Mouse (Mus musculus): ENCODE measurements around the gene Sarnp.
A peak's percentile ranks its signal among the peaks of the same experiment; 100 is the strongest.

Sarnp gene

GRCm38 (mm10) chr10:128817033-128817432 lies at the start of gene Sarnp:
Gene Sarnp, plus strand, starts transcription at chr10:128817333.
- no peak for DNase-seq (ENCODE audit: low spot score)

DNA sequence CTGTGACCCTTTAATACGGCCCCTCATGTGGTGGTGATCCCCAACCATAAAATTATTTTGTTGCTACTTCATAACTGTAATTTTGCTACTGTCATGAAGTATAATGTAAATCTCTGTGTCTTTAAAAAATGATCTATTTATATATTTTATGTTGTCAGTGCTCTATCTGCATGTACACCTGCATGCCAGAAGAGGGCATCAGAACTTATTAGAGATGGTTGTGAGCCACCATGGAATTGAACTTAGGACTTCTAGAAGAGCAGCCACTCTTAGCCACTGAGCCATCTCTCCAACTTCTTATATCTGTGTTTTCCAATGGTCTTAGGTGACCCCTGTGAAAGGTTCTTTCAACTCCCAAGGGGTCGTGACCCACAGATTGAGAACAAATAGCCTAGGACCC lies 44.2 kb upstream of the Sarnp start:
- no peak for DNase-seq (ENCODE audit: low spot score)

- DNase-seq (ENCODE audit: low spot score), result no peak
Measured at GRCm38 (mm10) chr10:128773685-128774084, 43.4 kb upstream of the Sarnp start.

- DNase-seq (ENCODE audit: low spot score), result no peak
Measured at GRCm38 (mm10) chr10:128778441-128778840, 38.7 kb upstream of the Sarnp start.

DNA sequence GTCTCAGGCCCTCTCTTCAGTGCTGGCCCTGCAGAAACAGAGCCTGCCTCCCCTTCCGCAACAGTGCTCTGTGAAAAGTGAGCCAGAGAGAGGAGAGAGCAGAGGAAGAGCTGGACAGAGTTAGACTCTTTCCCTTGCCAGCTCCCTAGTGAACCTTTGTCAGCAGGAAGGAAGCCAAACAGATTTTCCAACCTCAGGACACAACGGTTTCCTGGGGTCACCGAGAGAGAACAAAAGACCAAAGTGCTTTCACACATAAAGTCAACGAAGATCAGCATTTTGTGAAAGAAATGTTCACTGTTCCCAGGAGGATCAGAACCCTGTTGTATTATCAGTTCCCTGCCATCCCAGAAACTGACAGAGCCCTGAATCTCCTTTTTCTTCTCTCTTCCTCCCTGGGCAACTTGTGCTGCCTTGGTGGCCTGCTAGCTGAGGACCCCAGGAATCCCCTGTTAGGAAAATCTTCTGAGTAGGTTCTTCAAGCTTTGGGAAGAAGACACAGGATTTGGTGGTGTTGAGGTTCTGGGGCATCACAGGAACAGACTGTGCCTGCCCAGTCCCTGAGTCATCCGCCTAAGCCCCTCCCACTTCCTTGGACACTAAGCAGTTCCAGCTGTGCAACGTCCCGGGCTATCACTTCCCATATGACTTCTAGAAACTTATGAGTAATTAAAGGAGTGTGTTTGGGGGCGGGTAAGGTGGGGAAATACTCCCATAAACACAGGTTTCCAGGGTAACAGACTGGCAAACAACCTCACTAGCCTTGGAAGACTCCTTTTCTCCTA lies 37.9 kb upstream of the Sarnp start:
- peak; percentile 23 for DNase-seq (ENCODE audit: low spot score)

GRCm38 (mm10) chr10:128780200-128780599 lies 36.9 kb upstream of the Sarnp start:
- DNase-seq (ENCODE audit: low spot score), result no peak

GRCm38 (mm10) chr10:128790398-128791124 lies 26.6 kb upstream of the Sarnp start, which contains the start of gene Mmp19:
Gene Mmp19, plus strand, starts transcription at chr10:128790910.
- no peak for DNase-seq (ENCODE audit: low spot score)

- DNase-seq (ENCODE audit: low spot score), result no peak
Measured at GRCm38 (mm10) chr10:128792041-128792440, 25.1 kb upstream of the Sarnp start.

DNA sequence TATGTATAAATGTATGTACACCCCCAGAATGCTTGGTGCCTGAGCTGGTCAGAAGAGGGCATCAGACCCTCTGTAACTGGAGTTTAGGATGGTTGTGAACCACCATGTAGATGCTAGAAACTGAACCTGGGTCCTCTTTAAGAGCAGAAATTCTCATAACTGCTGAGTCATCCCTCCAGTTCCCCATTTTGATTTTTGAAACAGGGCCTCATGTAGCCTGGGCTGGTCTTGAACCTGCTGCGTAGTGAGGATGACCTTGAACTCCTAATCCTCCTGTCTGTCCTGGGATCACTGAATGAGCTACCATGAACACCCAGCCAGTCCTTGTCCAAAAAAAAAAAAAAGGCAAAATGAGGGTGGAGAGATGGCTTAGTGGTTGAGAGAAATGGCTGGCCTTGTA lies 23.9 kb upstream of the Sarnp start:
- no peak for DNase-seq (ENCODE audit: low spot score)

DNA sequence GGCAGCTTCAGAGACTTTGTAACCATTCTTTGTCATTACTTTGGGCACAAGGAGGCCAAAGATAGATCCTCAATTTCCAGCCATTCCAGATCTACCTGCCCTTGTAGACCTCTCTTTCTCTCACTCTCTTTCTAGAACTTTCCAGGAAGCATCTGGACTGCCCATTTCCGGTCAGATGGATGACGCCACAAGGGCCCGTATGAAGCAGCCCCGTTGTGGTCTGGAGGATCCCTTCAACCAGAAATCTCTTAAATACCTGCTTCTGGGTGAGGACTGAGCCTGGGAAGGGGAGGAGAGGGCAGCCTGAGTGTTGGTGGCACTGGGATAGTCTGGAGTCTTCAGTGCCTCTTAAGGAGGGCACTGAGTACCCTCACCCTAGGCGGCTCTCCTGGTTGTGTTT lies 22.7 kb upstream of the Sarnp start:
- DNase-seq (ENCODE audit: low spot score), result no peak

DNA sequence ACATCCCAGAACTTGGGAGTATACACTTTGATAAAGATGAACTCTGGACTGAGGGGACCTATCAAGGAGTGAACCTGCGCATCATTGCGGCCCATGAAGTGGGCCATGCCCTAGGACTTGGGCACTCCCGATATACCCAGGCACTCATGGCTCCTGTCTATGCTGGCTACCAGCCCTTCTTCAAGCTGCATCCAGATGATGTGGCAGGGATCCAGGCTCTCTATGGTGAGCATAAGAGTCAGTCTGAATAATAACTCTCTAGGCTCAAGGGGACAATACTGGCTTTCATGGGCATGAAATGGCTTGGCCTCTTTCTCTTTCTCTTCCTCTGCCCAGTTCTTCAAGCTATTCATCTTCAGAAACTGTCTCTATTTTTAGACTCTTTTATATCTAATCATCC lies 21.6 kb upstream of the Sarnp start:
- no peak for DNase-seq (ENCODE audit: low spot score)

DNA sequence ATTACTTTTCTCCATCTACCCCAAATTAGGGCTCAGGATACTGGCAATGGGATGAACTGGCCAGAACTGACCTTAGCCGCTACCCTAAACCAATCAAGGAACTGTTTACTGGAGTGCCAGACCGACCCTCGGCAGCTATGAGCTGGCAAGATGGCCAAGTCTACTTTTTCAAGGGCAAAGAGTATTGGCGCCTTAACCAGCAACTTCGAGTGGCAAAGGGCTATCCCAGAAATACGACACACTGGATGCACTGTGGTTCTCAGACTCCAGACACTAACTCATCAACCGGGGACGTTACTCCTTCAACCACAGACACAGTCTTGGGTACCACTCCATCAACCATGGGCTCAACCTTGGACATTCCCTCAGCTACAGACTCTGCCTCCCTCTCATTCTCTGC lies 18.5 kb upstream of the Sarnp start:
- DNase-seq (ENCODE audit: low spot score), result no peak

GRCm38 (mm10) chr10:128801981-128802495 lies 15.1 kb upstream of the Sarnp start:
- DNase-seq (ENCODE audit: low spot score), result no peak

DNA sequence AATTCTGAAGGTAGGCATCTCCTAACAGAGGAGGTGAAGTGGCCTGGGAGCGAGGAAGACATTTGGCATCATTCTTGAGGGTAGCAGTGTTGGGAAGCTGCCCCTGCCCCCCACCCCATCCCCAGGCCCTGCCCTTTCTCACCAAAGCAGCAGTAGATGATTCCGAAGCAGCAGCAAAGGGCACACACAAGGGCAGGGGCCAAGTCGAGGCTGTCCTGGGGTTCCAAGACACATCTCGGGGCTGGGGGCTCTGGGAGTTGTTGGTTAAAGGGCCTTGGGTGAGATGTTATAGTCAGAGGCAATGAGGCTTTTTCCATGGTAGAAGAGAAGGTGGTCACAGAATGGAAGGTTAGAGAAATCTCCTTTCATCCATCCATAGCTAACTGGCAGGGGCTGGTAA lies 14.2 kb upstream of the Sarnp start:
- no peak for DNase-seq (ENCODE audit: low spot score)

GRCm38 (mm10) chr10:128803361-128803760 lies 13.8 kb upstream of the Sarnp start:
- DNase-seq (ENCODE audit: low spot score), result no peak

DNA sequence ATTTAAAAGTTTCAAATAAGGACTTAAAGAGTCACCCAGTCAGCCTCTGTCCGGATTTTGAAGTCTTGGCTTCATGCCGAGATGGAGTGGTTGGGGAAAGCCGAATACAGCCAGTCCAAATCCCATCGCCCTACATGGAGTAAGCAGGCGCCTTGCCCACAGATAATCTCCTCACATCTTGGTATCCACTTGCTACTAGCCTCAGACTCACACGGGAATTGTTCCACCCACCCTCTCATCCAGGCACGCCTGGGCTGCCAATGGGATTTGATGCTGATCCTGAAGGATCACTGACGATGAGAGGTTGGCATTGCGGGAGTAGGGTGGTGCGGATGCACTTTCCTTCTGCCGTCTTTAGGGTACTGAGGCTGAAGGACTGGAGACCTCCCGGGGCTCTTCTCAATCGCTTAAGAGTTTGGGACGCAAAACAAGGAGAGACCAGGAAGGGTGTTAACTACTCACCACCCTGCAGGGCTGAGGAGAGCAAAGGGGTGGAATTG lies 13.3 kb upstream of the Sarnp start, which contains the start of gene Dnajc14:
Gene Dnajc14, plus strand, starts transcription at position 292 of the 500 bp plus-strand sequence.
- no peak for DNase-seq (ENCODE audit: low spot score)

- peak; percentile 40 for DNase-seq (ENCODE audit: low spot score)
Measured at GRCm38 (mm10) chr10:128804271-128805091, 12.7 kb upstream of the Sarnp start, which contains the start of gene Tmem198b. Gene Tmem198b, minus strand, starts transcription at chr10:128804370.

GRCm38 (mm10) chr10:128805092-128806000 lies 11.8 kb upstream of the Sarnp start:
- peak; percentile 96 for DNase-seq (ENCODE audit: low spot score)

DNA sequence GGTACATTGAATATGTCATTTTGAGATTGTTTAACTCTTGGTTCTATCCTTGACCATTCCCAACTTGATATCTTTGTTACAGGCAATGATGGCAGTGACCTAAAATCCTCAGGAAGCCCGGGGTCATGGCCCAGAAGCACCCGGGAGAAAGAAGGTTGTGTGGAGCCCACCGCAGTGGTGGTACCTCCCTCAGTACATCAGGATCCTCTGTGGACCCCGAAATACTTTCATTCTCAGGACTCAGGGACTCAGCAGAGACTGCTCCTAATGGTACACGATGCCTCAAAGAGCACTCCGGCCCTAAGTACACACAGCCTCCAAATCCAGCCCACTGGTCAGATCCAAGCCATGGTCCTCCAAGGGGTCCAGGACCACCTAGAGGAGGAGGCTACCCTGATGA lies 11.0 kb upstream of the Sarnp start:
- no peak for DNase-seq (ENCODE audit: low spot score)

DNA sequence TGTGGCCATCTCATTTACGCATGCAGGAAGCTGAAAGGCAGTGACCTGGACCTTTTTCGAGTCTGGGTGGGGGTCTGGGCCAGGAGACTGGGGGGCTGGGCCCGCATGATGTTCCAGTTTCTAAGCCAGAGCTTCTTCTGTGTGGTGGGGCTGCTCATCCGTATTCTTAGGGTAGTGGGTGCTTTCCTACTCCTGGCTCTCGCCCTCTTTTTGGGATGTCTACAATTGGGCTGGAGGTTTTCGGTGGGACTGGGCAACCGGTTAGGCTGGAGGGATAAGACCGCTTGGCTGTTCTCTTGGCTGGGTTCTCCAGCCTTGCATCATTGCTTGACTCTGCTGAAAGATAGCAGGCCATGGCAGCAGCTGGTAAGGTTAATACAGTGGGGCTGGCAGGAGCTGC lies 10.1 kb upstream of the Sarnp start:
- no peak for DNase-seq (ENCODE audit: low spot score)

DNA sequence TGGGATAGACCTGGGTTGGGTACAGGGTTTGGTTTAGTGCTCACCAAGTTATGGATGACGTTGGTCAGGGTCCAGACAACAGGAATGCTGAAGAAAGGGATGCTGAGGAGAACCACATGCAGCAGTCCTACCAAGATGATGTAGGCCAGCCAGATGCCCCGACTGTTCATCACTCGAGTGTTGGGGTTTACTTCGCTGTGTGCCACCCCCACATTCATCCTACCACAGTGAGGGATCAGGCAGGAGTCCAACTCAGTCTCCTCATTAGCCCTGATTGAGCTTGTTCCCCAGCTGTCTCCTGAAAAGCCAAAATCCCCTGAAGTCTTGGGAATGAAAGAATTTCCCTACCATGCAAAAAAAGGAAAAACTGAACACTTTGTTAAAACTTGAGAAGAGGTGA lies 3.1 kb downstream of the Sarnp start:
- no peak for DNase-seq (ENCODE audit: low spot score)
